Mouse (Mus musculus) 3T3-L1 (cell line): ENCODE results near the gene Urgcp.
"Not testable (repeated sequence)": the region's sequence is repeated elsewhere in the genome, so short reads cannot be mapped to it uniquely, and the experiment has no call there.

Source experiments
- DNase-seq: peaks from one replicate; pipeline ENCODE4 v3.0.0-alpha.2; 2015; ENCODE audit warnings: low read depth, low spot score

Gene Urgcp

GRCm38 (mm10) chr11:5761820-5762632 lies at the start of gene Urgcp:
TSS of gene Urgcp (minus strand) at chr11:5762376.
- peak; percentile 89 for DNase-seq

GRCm38 (mm10) chr11:5809487-5809886 lies 47.3 kb upstream of the Urgcp start:
- not testable (repeated sequence) for DNase-seq

DNA sequence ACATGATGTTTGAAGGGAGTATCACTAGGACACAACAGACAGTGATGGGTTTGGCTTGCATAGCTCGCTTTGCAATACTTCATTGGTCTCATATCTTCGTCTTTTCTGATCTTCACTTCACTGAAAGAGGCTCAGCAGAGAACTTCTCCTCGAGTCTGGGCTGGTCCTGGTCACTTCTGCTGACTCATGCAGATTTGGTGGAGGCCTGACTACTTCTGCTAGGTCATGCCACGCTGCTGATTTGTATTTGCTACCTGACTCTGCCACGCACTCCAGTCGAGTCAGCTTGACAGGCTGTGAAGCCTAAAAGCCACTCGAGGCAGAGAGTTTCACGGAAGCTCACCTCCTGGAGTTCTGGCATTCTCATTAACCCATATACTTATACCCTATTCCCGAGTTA lies 45.8 kb upstream of the Urgcp start:
- no peak for DNase-seq

DNA sequence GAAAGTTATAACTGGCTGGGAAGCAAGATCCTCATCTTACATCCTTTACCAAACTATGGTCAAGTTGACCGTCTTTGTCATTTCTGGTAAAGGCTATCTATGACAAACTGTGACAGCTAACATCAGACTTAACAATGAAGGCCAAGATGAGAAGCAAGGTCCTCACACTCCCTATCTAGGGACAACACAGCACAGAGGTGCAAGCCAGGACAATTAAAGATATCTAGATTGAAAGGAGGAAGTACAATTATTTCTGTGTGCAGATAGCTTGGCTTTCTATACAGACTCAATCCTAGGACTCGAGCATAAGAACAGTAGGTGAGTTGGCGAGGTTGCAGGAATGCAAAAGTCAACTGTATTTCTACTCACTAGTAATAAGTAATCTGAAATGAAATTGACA lies 43.5 kb upstream of the Urgcp start:
- DNase-seq: no peak

- DNase-seq: no peak
These were observed 42.0 kb upstream of the Urgcp start for GRCm38 (mm10) chr11:5804174-5804573.

- DNase-seq: no peak
These were observed 41.4 kb upstream of the Urgcp start, which contains the start of gene Pgam2 for GRCm38 (mm10) chr11:5803551-5803981. TSS of gene Pgam2 (minus strand) at chr11:5803733.

DNA sequence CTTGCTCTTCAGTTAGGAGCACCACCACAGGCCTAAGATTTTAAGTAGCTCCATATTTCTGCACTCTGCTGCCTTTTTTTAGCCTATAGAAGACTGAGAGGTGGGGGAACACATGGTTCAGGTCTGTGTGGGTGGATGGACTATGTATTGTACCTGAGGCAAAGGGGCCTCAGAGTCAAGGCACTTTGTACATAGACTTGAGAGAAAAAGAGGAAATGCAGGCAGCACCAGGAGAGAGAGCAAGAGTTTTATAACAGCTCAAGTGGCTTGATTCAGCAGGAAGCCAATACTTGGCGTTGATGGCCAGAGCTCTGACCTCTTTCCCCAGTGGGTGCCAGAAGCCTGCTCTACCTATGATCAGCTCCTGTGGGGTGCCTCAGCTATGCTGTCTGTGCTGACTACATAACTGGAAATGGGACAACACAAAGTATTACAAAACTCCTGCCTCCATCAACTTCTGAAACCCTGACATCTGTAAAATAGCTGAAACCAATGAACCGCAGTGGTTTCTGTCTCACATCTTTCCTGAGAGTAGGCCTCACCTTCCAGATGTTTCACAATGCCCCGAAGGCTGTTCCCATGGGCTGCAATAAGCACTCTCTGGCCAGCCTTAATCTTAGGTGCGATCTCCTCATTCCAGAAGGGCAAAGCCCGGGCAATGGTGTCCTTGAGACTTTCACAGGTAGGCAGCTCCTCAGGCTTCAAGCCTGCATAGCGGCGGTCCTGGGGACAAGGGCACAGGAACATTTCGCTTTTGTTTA lies 40.5 kb upstream of the Urgcp start:
- DNase-seq: no peak

GRCm38 (mm10) chr11:5802005-5802404 lies 39.8 kb upstream of the Urgcp start:
- DNase-seq: no peak

GRCm38 (mm10) chr11:5801511-5801910 lies 39.3 kb upstream of the Urgcp start:
- no peak for DNase-seq

GRCm38 (mm10) chr11:5799621-5800490 lies 37.7 kb upstream of the Urgcp start:
- DNase-seq: no peak

DNA sequence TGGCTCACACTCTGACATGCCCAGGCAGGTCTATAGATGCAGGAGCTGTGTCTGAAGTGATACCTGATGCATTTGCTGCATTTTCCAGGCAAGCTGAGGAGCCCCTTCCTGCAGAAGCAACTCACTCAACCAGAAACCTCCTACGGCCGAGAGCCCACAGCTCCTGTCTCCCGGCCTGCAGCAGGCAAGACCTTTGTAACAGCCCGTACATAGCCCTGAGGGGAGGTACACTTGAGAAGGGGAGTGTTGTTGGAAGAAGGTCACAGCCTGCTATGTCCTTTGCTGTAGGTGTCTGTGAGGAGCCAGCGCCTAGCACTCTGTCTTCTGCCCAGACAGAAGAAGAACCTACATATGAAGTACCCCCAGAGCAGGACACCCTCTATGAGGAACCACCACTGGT lies 35.8 kb upstream of the Urgcp start:
- DNase-seq: no peak

GRCm38 (mm10) chr11:5797371-5797770 lies 35.2 kb upstream of the Urgcp start:
- no peak for DNase-seq

DNA sequence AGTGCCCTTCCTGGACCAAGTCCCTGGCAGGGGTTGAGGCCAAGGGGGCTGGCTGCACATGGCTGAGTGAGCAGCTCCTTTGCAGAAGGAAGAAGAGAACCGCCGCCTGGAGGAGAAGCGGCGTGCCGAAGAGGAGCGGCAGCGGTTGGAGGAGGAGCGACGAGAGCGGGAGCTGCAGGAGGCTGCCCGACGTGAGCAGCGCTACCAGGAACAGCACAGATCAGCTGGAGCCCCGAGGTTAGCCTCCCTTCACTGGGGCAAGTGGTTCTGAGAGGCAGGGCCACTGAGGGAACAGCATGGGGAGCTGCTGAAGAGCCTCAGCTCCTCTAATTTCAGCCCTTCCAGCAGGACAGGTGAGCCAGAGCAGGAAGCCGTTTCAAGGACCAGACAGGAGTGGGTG lies 34.8 kb upstream of the Urgcp start:
- DNase-seq: no peak

DNA sequence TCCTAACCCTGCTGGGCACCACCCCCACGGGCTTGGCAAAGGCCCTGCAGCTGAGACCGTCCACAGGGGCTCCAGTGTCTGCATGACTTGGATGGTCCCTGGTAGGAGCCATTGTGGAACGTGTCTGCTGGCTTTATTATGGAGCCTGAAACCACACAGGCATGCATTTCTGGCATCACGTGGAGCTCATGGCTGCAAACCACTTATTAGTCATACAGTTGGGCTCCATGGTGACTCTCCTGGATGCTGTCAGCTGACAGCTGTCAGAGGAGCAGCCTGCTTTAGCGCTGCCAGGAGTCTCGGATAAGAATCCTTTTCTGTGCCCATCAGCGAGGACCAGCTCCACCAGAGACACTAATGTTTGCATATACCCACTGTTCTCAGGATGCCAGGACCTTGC lies 33.5 kb upstream of the Urgcp start:
- DNase-seq: peak; percentile 94

- no peak for DNase-seq
These were observed 33.1 kb upstream of the Urgcp start for GRCm38 (mm10) chr11:5795290-5795689.

GRCm38 (mm10) chr11:5790431-5790830 lies 28.3 kb upstream of the Urgcp start:
- DNase-seq: no peak

GRCm38 (mm10) chr11:5789754-5790333 lies 27.7 kb upstream of the Urgcp start:
- no peak for DNase-seq

GRCm38 (mm10) chr11:5789071-5789753 lies 27.0 kb upstream of the Urgcp start:
- peak; percentile 61 for DNase-seq

DNA sequence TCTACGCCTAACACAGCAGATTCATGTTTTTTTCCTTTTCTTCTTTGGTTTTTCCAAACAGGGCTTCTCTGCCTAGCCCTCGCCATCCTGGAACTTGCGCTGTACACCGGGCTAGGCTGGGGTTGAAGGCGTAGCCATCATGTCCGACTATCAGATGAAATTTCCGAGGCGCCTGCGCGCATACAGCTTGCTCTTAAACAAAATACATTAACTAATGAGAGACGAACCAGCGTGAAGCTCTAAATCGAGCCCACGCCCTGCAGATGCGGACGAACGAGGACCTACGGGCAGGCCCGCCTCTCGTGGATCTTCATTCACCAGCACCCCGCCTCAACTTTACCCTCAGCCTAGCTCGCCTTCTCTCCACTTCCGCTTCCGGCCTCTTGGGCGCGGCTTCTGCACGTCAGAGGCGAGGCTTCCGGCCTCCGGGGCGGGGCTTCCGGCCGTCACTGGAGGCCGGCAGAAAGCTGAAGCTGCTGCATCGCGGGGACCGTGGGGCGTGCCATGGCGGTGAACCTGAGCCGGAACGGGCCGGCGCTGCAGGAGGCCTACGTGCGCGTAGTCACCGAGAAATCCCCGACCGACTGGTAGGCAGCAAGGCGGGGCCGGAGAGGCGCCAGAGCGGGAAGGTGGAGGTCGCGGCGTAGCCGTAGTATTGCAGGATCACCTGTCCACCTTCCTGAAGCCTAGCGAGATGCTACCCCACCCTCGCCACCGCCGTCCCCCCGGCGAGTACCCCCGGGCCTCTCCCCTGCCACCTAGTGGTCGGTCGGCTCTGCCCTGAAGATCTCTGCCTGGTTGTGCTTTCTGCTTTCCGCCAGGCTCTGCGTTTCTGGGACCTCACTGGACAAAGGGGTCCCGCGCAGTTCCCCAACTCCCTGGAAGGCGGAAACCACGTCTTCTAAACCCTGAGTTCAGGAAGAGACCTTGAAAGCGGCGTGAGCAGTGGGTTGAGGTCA lies 26.2 kb upstream of the Urgcp start, which contains the start of gene Dbnl:
Gene Dbnl (plus strand): TSS at position 433 of the 959 bp plus-strand sequence.
- DNase-seq: peak; percentile 96

- DNase-seq: peak; percentile 8
These were observed 25.5 kb upstream of the Urgcp start for GRCm38 (mm10) chr11:5787671-5788055.
